Mouse (Mus musculus): ENCODE measurements around the gene Rhbdd1.

The Rhbdd1 gene

GRCm38 (mm10) chr1:82316111-82316745, at the start of gene Rhbdd1:
Gene Rhbdd1, plus strand, starts transcription at chr1:82316452.
- DNase-seq: peak; percentile 93 to 94

- no peak for DNase-seq
Observed at GRCm38 (mm10) chr1:82267547-82267946, 48.7 kb upstream of the Rhbdd1 start.

GRCm38 (mm10) chr1:82272231-82272630, 44.0 kb upstream of the Rhbdd1 start:
- DNase-seq: no peak

- no peak for DNase-seq
Observed at GRCm38 (mm10) chr1:82273529-82273928, 42.7 kb upstream of the Rhbdd1 start.

GRCm38 (mm10) chr1:82274361-82274760, 41.9 kb upstream of the Rhbdd1 start:
- no peak for DNase-seq

GRCm38 (mm10) chr1:82279768-82280167, 36.5 kb upstream of the Rhbdd1 start:
- DNase-seq: no peak

GRCm38 (mm10) chr1:82281823-82282222, 34.4 kb upstream of the Rhbdd1 start:
- DNase-seq: no peak

GRCm38 (mm10) chr1:82282992-82283611, 33.1 kb upstream of the Rhbdd1 start:
- DNase-seq: peak; percentile 71 to 72

- peak in 1 of 2 experiments; percentile 4 for DNase-seq
Observed at GRCm38 (mm10) chr1:82283901-82284301, 32.4 kb upstream of the Rhbdd1 start.

GRCm38 (mm10) chr1:82284403-82284802, 31.8 kb upstream of the Rhbdd1 start:
- DNase-seq: no peak

GRCm38 (mm10) chr1:82285461-82286189, 30.6 kb upstream of the Rhbdd1 start:
- DNase-seq: no peak

- DNase-seq: no peak
Observed at GRCm38 (mm10) chr1:82286190-82287051, 29.8 kb upstream of the Rhbdd1 start.

- DNase-seq: no peak
Observed at GRCm38 (mm10) chr1:82287052-82287775, 29.0 kb upstream of the Rhbdd1 start.

- no peak for DNase-seq
Observed at GRCm38 (mm10) chr1:82287776-82288325, 28.4 kb upstream of the Rhbdd1 start.

GRCm38 (mm10) chr1:82288421-82288990, 27.7 kb upstream of the Rhbdd1 start:
- DNase-seq: no peak

GRCm38 (mm10) chr1:82289116-82289989, 26.9 kb upstream of the Rhbdd1 start:
- no peak for DNase-seq

- DNase-seq: peak; percentile 11 to 18
Observed at GRCm38 (mm10) chr1:82289990-82290681, 26.1 kb upstream of the Rhbdd1 start.

- DNase-seq: peak; percentile 33 to 34
Observed at GRCm38 (mm10) chr1:82290723-82291150, 25.5 kb upstream of the Rhbdd1 start.

- DNase-seq: peak; percentile 35 to 39
Observed at GRCm38 (mm10) chr1:82291151-82291797, 25.0 kb upstream of the Rhbdd1 start, which contains the start of gene Irs1. Gene Irs1, minus strand, starts transcription at chr1:82291416.

All from spleen, adult 18-20 months (tissue).